Mouse (Mus musculus): ENCODE data around the gene Diras1. TPM values are rescaled to one million over a fixed set of nuclear protein-coding genes. Genes with fewer than 3 reads are reported as not detected.
A peak's percentile ranks its signal among the peaks of the same experiment; 100 is the strongest.

Gene Diras1
- polyA plus RNA-seq, 1 experiment from 2014 or later: not detected

- no peak overlapping the region for H3K4me3 ChIP-seq
- H3K4me1 ChIP-seq (replicated peaks): peaks cover 26% of the 10 kb centered on the region
- WGBS: 45% methylated on average over 6 of the region's 6 CpGs
- H3K4me2 ChIP-seq: no peak overlapping the region
- peaks cover 32% of the 10 kb centered on the region for H3K27me3 ChIP-seq
- peak overlapping the region; percentile 17; the same call in 1 of the 2 replicates for H3K9ac ChIP-seq
- no peak overlapping the region; the same call in 1 of the 2 replicates for H3K27ac ChIP-seq
- H3K9me3 ChIP-seq (replicated peaks): no peaks in the 10 kb centered on the region
- no peaks in the 10 kb centered on the region for H3K36me3 ChIP-seq
- ATAC-seq (replicated peaks; ENCODE audit: insufficient number of reproducible peaks, insufficient read depth, low FRiP score, low read depth): no peak
Observed at GRCm38 (mm10) chr10:80986754-80987153, 38.7 kb downstream of the Diras1 start.

- no peak for ATAC-seq (replicated peaks; ENCODE audit: insufficient number of reproducible peaks, insufficient read depth, low FRiP score, low read depth)
- H3K27ac ChIP-seq: no peak overlapping the region
- H3K9me3 ChIP-seq (replicated peaks): no peaks in the 10 kb centered on the region
- peak overlapping the region; percentile 46; the same call in 1 of the 2 replicates for H3K9ac ChIP-seq
- no peaks in the 10 kb centered on the region for H3K36me3 ChIP-seq
- peaks cover 32% of the 10 kb centered on the region for H3K27me3 ChIP-seq
- H3K4me1 ChIP-seq (replicated peaks): peaks cover 26% of the 10 kb centered on the region
- 33% methylated on average over 13 of the region's 13 CpGs for WGBS
- peak overlapping the region; percentile 44 for H3K4me3 ChIP-seq
- peak overlapping the region; percentile 83 for H3K4me2 ChIP-seq
Observed at GRCm38 (mm10) chr10:80985970-80986701, 39.3 kb downstream of the Diras1 start.

GRCm38 (mm10) chr10:80985241-80985969 is 40.1 kb downstream of the Diras1 start:
- peak overlapping the region; percentile 46; the same call in 1 of the 2 replicates for H3K9ac ChIP-seq
- no peaks in the 10 kb centered on the region for H3K36me3 ChIP-seq
- peak overlapping the region; percentile 44 for H3K4me3 ChIP-seq
- ATAC-seq (replicated peaks; ENCODE audit: insufficient number of reproducible peaks, insufficient read depth, low FRiP score, low read depth): no peak
- H3K9me3 ChIP-seq (replicated peaks): no peaks in the 10 kb centered on the region
- H3K4me1 ChIP-seq (replicated peaks): peaks cover 26% of the 10 kb centered on the region
- WGBS: 11% methylated on average over 37 of the region's 37 CpGs
- peak overlapping the region; percentile 83 for H3K4me2 ChIP-seq
- H3K27ac ChIP-seq: no peak overlapping the region
- peaks cover 32% of the 10 kb centered on the region for H3K27me3 ChIP-seq

GRCm38 (mm10) chr10:80984223-80984622 is 41.2 kb downstream of the Diras1 start:
- no peak overlapping the region for H3K4me3 ChIP-seq
- no peak for ATAC-seq (replicated peaks; ENCODE audit: insufficient number of reproducible peaks, insufficient read depth, low FRiP score, low read depth)
- WGBS: 84% methylated on average over 12 of the region's 12 CpGs
- H3K27ac ChIP-seq: no peak overlapping the region
- peaks cover 31% of the 10 kb centered on the region for H3K27me3 ChIP-seq
- no peak overlapping the region for H3K4me2 ChIP-seq
- peaks cover 26% of the 10 kb centered on the region for H3K4me1 ChIP-seq (replicated peaks)
- no peaks in the 10 kb centered on the region for H3K9me3 ChIP-seq (replicated peaks)
- H3K36me3 ChIP-seq: no peaks in the 10 kb centered on the region
- H3K9ac ChIP-seq: no peak overlapping the region

- Histone ChIP-seq H3K4me1 (replicated peaks) (peaks cover 19% of the 10 kb centered on the region), H3K27me3 (peaks cover 27% of the 10 kb centered on the region), H3K4me3 (no peak overlapping the region), H3K4me2 (no peak overlapping the region), H3K27ac (no peak overlapping the region), H3K36me3 (no peaks in the 10 kb centered on the region), H3K9ac (no peak overlapping the region), H3K9me3 (replicated peaks) (no peaks in the 10 kb centered on the region)
- WGBS: 72% methylated on average over 4 of the region's 4 CpGs
- ATAC-seq (replicated peaks; ENCODE audit: insufficient number of reproducible peaks, insufficient read depth, low FRiP score, low read depth): no peak
Observed at GRCm38 (mm10) chr10:80982381-80982780, 43.1 kb downstream of the Diras1 start.

GRCm38 (mm10) chr10:80981564-80982112 is 43.8 kb downstream of the Diras1 start:
- Histone ChIP-seq H3K9ac (no peak overlapping the region), H3K4me1 (replicated peaks) (peaks cover 14% of the 10 kb centered on the region), H3K4me3 (no peak overlapping the region), H3K27me3 (peaks cover 27% of the 10 kb centered on the region), H3K36me3 (no peaks in the 10 kb centered on the region), H3K9me3 (replicated peaks) (no peaks in the 10 kb centered on the region), H3K27ac (no peak overlapping the region), H3K4me2 (no peak overlapping the region)
- ATAC-seq (replicated peaks; ENCODE audit: insufficient number of reproducible peaks, insufficient read depth, low FRiP score, low read depth): no peak
- 50% methylated on average over 7 of the region's 7 CpGs for WGBS

- H3K36me3 ChIP-seq: no peaks in the 10 kb centered on the region
- H3K4me1 ChIP-seq (replicated peaks): peaks cover 25% of the 10 kb centered on the region
- no peaks in the 10 kb centered on the region for H3K27me3 ChIP-seq
- H3K4me2 ChIP-seq: no peak overlapping the region
- H3K4me3 ChIP-seq: no peak overlapping the region
- no peaks in the 10 kb centered on the region for H3K9me3 ChIP-seq (replicated peaks)
- H3K9ac ChIP-seq: no peak overlapping the region
- H3K27ac ChIP-seq: no peak overlapping the region
- 90% methylated on average over 11 of the region's 11 CpGs for WGBS
- ATAC-seq (replicated peaks; ENCODE audit: insufficient number of reproducible peaks, insufficient read depth, low FRiP score, low read depth): no peak
Observed at GRCm38 (mm10) chr10:80975478-80975877, 50.0 kb downstream of the Diras1 start.

- no peak overlapping the region for H3K4me3 ChIP-seq
- no peak overlapping the region for H3K4me2 ChIP-seq
- H3K9me3 ChIP-seq (replicated peaks): no peaks in the 10 kb centered on the region
- no peak overlapping the region for H3K9ac ChIP-seq
- no peaks in the 10 kb centered on the region for H3K36me3 ChIP-seq
- no peaks in the 10 kb centered on the region for H3K27me3 ChIP-seq
- no peak overlapping the region for H3K27ac ChIP-seq
- ATAC-seq (replicated peaks; ENCODE audit: insufficient number of reproducible peaks, insufficient read depth, low FRiP score, low read depth): no peak
- WGBS: 81% methylated on average over 1 of the region's 1 CpGs
- H3K4me1 ChIP-seq (replicated peaks): peaks cover 25% of the 10 kb centered on the region
Observed at GRCm38 (mm10) chr10:80973722-80974121, 51.7 kb downstream of the Diras1 start.

GRCm38 (mm10) chr10:80972071-80972987 is 53.1 kb downstream of the Diras1 start:
- 34% methylated on average over 11 of the region's 11 CpGs for WGBS
- H3K27ac ChIP-seq: peak overlapping the region; percentile 48
- no peak; the same call in 1 of the 2 replicates for ATAC-seq (replicated peaks; ENCODE audit: insufficient number of reproducible peaks, insufficient read depth, low FRiP score, low read depth)
- H3K36me3 ChIP-seq: no peaks in the 10 kb centered on the region
- no peak overlapping the region for H3K4me2 ChIP-seq
- no peak overlapping the region for H3K4me3 ChIP-seq
- no peaks in the 10 kb centered on the region for H3K9me3 ChIP-seq (replicated peaks)
- H3K9ac ChIP-seq: 0 out of 2 replicates have a peak overlapping the region, but pooled peaks have one; percentile 20
- H3K27me3 ChIP-seq: no peaks in the 10 kb centered on the region
- peaks cover 26% of the 10 kb centered on the region for H3K4me1 ChIP-seq (replicated peaks)

GRCm38 (mm10) chr10:80971533-80971932 is 53.9 kb downstream of the Diras1 start:
- no peaks in the 10 kb centered on the region for H3K9me3 ChIP-seq (replicated peaks)
- no peaks in the 10 kb centered on the region for H3K27me3 ChIP-seq
- no peak overlapping the region for H3K4me3 ChIP-seq
- no peak overlapping the region for H3K4me2 ChIP-seq
- no peaks in the 10 kb centered on the region for H3K36me3 ChIP-seq
- peaks cover 33% of the 10 kb centered on the region for H3K4me1 ChIP-seq (replicated peaks)
- no peak for ATAC-seq (replicated peaks; ENCODE audit: insufficient number of reproducible peaks, insufficient read depth, low FRiP score, low read depth)
- 80% methylated on average over 15 of the region's 15 CpGs for WGBS
- no peak overlapping the region for H3K9ac ChIP-seq
- no peak overlapping the region for H3K27ac ChIP-seq
